Mouse (Mus musculus) megakaryocyte, adult 5-6 weeks (primary cell): Measurements from ENCODE around the gene Btbd2. TPM values are rescaled to one million over a fixed set of nuclear protein-coding genes. Genes with fewer than 3 reads are reported as not detected.

Experiments
- ATAC-seq: 2 replicates; pipeline ENCODE4 v1.8.0; 2016; ENCODE audit warnings: mild to moderate bottlenecking, inconsistent platforms; ENCODE audit not compliant: poor library complexity, severe bottlenecking
- total RNA-seq, 2 experiments: library from RNA; stranded (forward) in 1 of 2; stranded (reverse) in 1 of 2; fragments of 153-499, 151-499 nt in 1 of 2; fragments of 221-1000, 200-1000 nt in 1 of 2; gene quantifications; 2 replicates each; pipeline versions ENCODE4 v1.2.3 to v1.2.4; 2015 to 2017

Btbd2 gene
- total RNA-seq, 2 experiments from 2014 or later, result 8.4 to 16.5 TPM

DNA sequence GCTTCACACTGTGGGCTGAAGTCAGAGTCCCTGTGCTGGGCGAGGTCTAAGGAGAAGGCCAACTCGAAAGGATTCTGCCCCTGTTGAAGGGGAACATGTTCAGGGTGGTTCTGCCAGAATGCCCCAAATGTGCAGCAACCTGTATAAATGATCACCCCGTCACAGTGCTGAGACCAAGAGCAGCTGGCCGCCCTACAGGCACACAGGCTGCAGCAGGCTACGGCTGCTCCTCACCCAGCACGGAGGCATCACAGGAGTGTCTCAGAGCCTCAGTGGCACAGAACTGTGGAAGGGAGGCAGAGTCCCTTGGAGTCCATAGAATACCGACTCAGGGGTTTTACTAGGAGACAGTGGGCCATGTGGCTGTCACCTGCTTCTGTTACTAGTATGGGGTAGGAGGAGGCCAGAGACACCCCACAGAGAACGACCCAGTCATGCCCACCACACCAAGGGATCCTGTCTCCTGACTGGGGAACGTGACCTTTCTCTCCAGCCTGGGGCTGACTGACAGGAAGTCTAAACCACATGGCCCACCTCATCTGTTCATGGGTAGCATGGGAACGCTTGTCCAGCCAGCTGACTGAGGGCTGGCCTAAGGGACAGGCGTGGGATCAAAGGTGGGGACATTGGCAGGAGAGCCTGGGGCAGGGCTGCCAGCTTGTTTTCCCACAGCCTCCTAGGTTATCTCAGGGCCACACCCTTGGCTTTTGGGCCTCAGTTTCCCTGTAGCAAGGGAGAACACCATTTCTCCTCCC is 15.2 kb upstream of the Btbd2 start:
- no peak for ATAC-seq

DNA sequence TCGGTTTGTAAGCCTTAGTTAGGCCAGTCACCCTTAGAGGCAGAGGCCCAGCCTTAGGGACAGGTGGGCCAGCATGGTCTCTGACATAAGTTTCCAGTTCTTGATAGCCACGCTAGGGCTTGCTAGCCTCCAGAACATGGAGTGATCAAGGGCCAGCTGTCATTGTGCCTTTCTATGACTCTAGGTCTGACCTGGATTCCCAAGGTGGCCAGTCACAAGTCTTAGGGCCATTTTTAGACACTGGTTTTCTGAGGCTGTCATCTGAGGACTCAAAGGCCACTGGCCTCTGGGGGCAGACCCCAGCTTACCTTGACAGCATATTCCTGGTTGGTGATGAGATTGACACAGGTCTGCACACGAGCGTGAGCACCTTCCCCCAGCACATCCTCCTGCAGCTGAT is 14.4 kb upstream of the Btbd2 start:
- ATAC-seq, result no peak

DNA sequence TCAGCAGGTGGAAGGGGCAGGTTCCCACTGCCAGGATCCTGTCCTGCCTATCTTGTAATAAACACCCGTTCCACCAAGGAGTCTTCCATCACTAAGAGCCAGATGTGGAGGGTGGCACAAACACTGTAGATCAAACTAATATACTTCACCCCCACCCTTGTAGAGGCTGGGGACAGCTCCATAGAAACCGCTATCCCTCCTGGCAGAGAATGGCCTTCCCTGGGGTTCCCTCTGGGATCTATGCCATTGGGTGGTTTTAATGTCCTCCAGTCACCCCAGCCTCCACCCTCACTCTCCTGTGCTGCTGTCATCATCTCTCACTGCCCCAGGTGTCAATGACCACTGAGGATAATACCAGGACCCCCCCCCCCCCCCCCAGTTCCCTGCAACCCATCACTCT is 13.7 kb upstream of the Btbd2 start:
- no peak for ATAC-seq

GRCm38 (mm10) chr10:80669737-80670485 is 13.0 kb upstream of the Btbd2 start:
- ATAC-seq, result no peak

DNA sequence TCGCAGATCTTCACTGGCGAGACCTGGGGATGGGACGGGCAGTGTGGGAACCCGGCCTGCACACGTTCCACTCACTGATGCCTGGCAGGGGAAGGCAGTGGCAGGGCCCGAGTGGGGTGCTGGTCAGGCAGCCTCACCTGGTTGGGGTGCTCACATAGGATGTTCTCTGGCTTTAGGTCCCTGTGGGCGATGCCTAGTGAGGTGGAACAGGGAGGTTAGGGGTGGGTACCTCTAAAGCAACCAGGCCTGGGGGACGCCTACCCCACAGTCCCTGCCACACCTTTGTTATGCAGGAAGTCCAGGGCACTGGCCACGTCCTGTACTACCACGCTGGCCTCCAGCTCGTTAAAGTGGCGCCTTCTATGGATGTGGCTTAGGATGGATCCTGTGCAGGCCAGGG is 12.1 kb upstream of the Btbd2 start:
- no peak for ATAC-seq

- no peak for ATAC-seq
Measured at GRCm38 (mm10) chr10:80668614-80669013, 11.7 kb upstream of the Btbd2 start.

- no peak for ATAC-seq
Measured at GRCm38 (mm10) chr10:80666837-80667412, 10.1 kb upstream of the Btbd2 start.

DNA sequence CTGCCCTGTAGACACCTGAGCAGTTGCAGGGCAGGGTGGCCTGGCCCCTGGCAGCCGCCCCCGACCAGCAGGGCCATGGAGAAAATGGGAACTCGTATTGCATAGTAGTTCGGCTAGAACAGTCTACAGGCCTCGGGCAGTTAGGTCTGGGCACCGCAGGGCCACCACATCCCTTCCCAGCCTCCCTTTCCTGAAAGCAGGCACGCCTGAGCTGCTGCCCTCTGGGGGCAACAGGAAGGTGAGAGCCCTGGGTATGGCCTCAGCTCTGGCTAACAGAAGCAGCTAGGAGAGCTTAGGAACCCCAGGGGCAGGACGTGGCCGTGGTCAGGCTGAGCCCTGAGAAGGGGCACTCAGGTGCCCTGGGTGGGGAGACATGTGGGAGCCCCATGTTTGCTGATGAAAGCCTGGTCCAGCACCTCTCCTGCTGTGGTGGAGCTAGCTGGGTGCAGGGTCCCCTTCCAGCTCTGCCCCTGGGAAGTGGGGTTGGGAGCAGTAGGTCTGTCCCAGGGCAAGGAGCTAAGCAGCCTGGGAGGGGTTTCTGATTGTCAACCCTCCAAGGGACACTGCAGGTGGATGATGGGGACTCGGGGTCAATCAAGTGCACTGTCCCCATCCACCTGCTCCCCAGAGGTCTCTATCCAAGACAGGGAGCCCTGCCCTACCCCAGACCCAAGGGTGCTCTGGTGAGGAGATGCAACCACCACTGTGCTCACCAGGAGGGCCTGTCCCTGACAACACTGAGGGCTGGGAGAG is 9.3 kb upstream of the Btbd2 start:
- no peak for ATAC-seq

DNA sequence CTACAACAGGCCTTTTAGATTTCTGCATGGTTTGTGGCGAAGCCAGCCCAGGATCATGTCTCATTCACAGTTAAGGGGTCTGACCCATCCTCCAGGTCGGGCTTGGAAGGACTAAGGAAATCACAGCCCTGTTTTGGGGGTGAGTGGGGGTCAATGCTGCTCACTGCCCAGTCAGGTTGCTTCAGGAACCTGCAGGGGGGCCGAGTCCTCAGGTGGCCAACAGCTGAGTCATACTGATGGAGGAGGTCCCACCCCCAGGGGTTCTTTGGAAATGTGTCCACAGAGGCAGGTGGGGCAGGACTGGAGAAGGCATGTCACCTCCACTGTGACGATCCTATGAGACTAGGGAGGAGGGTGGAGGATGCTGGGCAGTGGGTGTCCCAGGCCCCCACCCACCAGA is 8.6 kb upstream of the Btbd2 start:
- no peak for ATAC-seq

DNA sequence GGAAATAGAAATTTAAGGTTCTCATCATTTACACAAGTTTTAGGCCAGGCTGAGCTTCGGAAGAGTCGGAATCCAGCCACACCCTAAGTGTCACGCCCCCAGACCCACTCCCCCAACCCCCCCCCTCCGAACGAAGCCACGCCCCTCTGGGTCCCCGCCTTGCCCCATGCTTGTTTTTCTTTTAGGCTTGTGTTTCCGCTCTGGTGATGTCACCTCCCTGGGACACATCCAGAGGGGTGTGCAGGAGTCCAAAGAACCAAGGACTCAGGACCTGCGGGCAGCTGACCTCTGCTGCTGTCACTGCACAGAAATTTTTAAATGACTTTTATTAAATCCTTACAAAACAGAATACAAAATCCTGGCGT is 8.1 kb upstream of the Btbd2 start:
- ATAC-seq, result no peak

DNA sequence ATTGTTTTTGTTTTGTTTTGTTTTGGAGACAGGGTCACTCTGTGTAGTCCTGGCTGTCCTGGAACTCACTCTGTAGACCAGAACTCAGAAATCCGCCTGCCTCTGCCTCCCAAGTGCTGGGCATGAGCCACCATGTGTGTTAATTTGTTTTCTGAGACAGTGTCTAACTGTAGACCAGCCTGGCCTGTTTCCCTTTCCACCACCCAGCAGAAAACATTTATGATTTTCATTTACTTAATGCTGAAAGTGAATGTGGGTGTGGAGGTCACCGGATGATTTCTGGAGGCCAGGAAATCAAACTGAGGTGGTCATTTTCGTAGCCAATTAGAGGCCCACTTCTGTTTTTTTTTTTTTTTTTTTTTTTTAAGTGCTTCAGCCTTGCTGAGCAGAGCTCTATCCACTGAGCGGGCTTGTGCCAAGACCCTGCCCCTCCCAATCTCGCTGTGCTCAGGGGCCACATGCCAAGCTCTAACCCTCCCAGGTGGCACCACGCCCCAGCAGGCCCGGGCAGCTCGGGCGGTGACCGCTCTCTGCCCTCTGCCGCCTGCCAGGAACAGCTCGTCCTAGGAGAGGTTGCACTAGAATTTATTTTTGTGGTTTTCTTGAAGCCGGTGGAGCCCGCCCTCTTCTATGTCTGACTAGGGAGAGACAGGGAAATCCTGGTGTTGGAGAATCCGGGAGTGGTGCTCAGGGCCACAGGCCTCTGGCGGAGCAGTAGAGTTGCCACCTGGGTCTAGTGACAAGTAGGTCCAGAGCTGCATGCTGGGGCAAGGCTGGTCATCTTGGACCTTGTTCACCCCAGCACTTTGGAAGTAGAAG is 7.5 kb upstream of the Btbd2 start:
- ATAC-seq, result peak; percentile 58

- ATAC-seq, result peak; percentile 22; the same call in 1 of the 2 replicates
Measured at GRCm38 (mm10) chr10:80663485-80664196, 6.8 kb upstream of the Btbd2 start.

DNA sequence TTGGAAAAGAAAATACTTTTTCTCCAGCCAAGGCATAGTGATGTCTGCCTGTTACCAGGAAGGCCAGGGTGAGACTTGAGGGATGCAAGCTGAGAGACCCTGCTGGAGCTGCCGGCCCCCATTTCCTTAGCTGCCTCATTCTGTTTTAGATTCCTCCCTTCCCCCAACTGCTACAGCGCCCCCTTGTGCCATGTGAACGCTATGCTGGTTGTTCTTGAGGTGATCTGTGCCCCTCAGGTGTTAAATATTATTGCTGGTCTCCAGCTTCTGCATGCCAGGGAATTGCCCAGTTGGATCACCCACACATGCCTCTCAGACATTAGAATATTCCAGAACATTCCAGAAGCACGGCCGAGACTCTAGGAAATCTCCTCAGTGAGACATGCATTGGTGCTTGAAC is 4.3 kb upstream of the Btbd2 start:
- no peak for ATAC-seq

GRCm38 (mm10) chr10:80659213-80659612 is 2.3 kb upstream of the Btbd2 start:
- no peak for ATAC-seq

- peak; percentile 50 for ATAC-seq
Measured at GRCm38 (mm10) chr10:80658841-80659202, 2.0 kb upstream of the Btbd2 start.

DNA sequence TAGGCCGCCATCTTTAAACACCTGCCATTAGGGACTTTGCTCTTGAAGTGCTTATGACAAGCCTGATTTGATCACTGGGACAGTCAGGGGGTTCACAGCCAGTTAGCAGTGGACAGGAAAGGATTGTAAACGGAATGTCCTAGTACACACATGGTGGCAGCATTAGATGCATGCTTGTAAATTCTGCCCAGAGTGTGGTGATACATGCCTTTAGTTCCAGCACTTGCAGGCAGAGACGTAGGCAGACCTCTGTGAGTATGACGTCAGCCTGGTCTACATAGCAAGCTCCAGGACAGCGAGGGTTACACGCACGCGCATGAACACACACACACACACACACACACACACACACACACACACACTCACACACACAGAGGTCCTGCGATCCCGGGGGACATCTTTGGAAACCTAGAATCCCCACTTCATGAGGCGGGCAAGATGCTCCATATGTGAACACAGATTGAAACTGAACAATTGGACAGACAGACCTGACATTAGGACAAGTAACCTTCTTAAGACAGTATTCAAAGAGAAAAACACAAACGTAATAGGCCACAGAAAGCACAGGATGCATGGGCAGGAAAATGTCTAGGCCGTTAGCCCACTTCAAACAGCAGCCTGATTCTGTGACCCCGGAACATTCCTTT is 1.4 kb upstream of the Btbd2 start:
- ATAC-seq, result no peak

DNA sequence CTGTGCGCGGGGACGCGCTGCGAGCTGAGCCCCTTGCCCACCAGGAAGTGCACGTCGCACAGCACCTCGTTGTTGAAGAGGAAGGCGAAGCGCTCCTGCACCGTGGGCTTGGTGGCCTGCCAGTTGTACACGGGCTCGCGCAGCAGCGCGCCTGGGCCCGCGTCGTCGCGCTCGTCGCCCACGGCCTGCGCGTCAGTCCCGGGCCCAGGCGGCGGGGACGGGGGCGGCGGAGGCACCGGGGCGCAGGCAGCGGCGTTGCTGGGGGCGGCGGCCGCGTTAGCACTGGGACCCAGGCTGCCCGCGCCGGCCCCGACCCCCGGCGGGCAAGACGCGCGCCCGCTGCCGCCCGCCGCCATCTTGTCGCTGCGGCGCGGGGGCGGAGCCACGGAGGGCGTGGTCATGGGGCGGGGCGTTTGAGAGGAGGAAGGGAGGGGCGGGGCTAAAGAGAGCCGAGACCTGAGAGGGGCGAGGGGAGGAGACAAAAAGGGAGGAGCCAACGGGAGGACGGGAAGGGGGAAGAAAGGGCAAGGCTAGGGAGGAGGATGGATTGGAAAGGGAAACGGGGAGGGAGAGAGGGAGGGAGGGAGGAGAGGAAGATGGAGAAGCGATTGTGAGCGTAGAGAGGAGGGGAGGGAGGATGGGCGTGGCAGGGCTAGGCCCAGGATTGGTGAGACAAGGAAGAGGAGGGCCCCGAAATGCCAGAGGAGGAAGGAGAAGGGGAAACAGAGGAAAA is 575 bp downstream of the Btbd2 start:
- ATAC-seq, result peak; percentile 90

- no peak for ATAC-seq
Measured at GRCm38 (mm10) chr10:80655406-80656129, 1.3 kb downstream of the Btbd2 start.
